Mouse (Mus musculus) thymus, postnatal 0 days (tissue): ENCODE data around the gene Ccdc150. TPM values are rescaled to one million over a fixed set of nuclear protein-coding genes. Genes with fewer than 3 reads are reported as not detected.

ENCODE experiments used
- DNase-seq: peaks from one replicate; pipeline ENCODE4 v3.0.0-alpha.2; 2015; ENCODE audit warnings: low spot score
- polyA plus RNA-seq: library from polyadenylated mRNA; unstranded; fragments of >200 nt; fragmentation: Nextera tagmentation; extraction: Ambion mirVana; gene quantifications from 2 replicates; pipeline ENCODE4 v1.2.1, GENCODE M21; 2015

Ccdc150 gene
- polyA plus RNA-seq = 0.18 and 0.22 TPM in 2 replicates

- peak; percentile 87 for DNase-seq
Observed at GRCm38 (mm10) chr1:54250158-54250866, at the start of gene Ccdc150. Ccdc150 (plus strand) TSS chr1:54250683.

- no peak for DNase-seq
Observed at GRCm38 (mm10) chr1:54220273-54220672, 30.2 kb upstream of the Ccdc150 start.

DNA sequence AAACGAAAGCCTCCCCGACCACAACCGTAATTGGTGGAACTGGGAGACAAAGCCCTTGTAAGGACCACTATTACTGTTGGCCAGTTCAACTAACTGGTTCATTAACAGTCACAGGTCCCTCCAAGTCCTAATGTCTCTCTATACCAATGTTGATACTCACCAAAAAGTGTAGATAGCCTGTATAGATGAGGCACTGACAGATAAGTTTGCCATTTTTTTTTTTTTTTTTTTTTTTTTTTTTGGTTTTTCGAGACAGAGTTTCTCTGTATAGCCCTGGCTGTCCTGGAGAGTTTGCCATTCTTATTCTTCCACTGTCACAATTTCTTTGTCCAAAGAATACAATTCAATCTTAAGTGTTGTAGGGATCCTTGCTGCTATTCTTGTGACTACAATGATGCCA is 7.8 kb upstream of the Ccdc150 start:
- DNase-seq = no peak

GRCm38 (mm10) chr1:54275552-54275951 is 25.1 kb downstream of the Ccdc150 start:
- DNase-seq = peak; percentile 7

DNA sequence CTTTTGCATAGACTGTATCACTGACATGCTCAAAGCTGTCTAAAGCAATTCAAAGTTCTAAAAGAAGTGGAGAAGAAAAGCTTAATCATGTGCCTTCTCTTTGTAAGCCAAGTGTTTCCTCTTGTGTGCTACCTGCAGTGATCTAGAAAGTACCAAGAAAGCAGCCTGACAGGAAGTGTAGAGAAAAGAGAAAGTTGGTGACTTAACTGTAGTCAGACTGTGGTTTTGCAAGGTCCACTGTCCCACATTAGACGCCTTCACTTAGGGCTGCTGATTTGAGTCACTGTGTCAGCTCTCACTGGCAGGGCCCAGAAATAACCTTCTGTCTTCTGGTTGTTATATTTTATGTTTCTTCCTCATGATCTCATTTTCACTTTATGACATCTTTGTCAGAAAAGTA is 29.1 kb downstream of the Ccdc150 start:
- peak; percentile 18 for DNase-seq

- no peak for DNase-seq
Observed at GRCm38 (mm10) chr1:54280651-54281050, 30.2 kb downstream of the Ccdc150 start.

GRCm38 (mm10) chr1:54306404-54306803 is 55.9 kb downstream of the Ccdc150 start:
- DNase-seq = no peak

GRCm38 (mm10) chr1:54326647-54327046 is 76.2 kb downstream of the Ccdc150 start:
- DNase-seq = no peak

DNA sequence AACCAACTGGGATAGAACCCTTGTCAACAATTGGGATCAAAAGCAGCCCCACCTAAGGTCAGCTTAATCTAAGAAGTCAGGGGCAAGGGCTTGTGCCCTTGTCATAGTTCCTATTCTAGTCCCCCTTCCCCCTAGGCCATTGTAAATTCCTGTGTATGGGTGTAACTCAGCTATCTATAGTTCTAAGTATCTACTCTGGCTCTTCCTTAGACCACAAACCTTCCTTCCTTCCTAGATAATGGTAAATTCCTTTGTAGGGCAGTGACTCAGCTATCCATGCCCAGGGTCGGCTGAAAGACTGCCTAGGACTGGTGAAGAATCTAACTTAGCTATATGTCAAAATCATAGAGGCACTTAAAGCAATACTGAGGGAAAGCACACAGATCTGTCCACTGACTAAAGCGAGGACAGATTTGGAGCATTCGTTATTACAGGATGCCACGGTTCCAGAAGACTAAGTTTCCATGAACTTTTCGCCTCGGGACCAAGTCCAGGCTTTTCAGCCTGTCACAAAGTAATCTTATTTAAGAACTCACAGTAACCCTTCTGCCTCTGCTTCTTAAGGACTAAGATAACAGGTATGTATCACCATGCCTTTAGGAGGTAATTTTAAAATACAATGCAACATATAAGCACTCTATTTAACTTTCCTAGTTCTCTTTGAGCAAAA is 77.5 kb downstream of the Ccdc150 start:
- no peak for DNase-seq

DNA sequence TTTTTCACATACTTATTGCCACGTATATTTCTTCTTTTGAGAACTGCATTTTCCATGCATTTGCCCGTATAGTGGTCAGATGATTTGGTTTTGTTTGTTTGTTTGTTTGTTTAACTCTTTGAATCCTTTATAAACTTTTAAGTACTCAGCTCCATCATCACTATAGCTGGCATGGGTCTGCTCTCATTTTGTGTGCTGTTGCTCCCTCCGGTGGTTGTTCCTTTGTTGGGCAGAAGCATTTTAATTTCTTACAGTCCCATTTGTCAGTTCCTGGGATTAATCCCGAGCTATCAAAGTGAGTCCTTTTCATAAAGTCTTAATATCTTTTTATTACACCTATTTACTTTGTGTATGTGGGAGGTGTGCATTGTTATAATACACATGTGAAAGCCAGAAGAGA is 82.5 kb downstream of the Ccdc150 start:
- DNase-seq = peak; percentile 28

DNA sequence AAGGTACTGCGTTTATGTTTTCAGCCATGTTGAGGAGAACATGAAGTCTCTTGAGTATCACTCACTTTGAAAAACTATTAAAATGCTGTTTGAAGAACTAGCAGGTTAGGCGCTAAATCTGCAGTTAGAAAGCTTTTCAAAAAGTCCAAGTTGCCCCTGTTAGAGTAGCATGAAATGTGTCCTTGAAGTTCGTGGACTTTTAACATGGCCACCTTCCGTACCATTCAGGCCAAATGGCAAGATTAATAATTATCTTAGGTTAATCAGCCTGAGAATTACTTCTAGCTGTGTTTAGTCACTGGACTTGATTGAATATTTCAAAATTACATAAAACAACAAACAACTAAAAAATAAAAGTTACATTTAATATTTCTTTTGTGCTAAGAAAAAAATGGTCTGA is 104.3 kb downstream of the Ccdc150 start:
- no peak for DNase-seq

DNA sequence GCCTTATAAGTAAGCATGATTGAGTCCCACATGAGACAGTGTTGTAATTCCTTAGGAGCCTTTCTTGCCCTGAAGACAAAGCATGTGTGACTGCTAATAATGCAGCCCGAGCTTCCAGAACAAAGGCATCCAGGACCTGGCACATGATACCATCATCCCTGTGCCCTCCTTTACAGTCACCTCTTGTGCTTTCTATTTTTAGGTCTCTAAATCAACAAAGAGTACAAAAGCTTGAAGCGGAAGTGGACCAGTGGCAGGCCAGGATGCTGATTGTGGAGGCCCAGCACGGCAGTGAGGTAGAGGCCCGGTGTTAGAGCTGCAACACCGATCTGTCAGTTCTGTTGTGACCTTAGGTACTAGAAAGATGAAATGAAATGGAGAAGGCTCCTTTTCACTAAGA is 105.0 kb downstream of the Ccdc150 start:
- DNase-seq = no peak

- DNase-seq = no peak
Observed at GRCm38 (mm10) chr1:54356566-54356965, 106.1 kb downstream of the Ccdc150 start.

DNA sequence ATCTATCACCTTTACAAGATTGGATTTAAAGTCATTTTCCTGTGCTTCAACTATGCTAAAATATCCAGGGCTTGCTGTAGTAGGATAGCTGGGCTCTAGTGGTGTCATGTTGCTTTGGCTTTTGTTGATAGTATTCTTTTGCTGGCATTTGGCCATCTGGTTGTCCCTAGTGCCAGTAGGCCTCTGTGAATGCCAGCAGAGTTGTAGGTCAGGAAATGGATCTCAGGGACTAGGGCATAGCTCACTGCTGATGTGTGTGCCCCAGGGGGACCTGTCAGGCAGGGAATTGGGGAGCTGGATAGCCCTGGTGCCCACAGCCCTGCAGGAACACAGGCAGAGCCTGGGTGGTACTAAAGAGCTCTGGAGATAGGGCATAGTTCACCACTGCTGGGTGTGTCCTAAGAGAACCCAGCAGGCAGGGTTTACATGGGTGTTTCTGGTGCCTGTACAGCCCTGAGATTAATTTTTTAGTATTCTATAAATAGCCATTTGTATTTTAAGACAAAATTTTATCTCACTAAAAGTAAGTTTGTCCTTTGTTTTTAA is 127.1 kb downstream of the Ccdc150 start:
- DNase-seq = no peak

- DNase-seq = peak; percentile 61
Observed at GRCm38 (mm10) chr1:54380978-54381914, 130.8 kb downstream of the Ccdc150 start.

- DNase-seq = no peak
Observed at GRCm38 (mm10) chr1:54384221-54384620, 133.7 kb downstream of the Ccdc150 start.

- no peak for DNase-seq
Observed at GRCm38 (mm10) chr1:54402736-54403135, 152.3 kb downstream of the Ccdc150 start.
